Mouse (Mus musculus) forelimb bud, embryonic 11.5 days (tissue): ENCODE measurements around the gene Rabl3.

Experiments
- DNase-seq: peaks from one replicate; pipeline ENCODE4 v3.0.0-alpha.2; 2012; ENCODE audit warnings: low read depth, low spot score

Rabl3 gene

DNA sequence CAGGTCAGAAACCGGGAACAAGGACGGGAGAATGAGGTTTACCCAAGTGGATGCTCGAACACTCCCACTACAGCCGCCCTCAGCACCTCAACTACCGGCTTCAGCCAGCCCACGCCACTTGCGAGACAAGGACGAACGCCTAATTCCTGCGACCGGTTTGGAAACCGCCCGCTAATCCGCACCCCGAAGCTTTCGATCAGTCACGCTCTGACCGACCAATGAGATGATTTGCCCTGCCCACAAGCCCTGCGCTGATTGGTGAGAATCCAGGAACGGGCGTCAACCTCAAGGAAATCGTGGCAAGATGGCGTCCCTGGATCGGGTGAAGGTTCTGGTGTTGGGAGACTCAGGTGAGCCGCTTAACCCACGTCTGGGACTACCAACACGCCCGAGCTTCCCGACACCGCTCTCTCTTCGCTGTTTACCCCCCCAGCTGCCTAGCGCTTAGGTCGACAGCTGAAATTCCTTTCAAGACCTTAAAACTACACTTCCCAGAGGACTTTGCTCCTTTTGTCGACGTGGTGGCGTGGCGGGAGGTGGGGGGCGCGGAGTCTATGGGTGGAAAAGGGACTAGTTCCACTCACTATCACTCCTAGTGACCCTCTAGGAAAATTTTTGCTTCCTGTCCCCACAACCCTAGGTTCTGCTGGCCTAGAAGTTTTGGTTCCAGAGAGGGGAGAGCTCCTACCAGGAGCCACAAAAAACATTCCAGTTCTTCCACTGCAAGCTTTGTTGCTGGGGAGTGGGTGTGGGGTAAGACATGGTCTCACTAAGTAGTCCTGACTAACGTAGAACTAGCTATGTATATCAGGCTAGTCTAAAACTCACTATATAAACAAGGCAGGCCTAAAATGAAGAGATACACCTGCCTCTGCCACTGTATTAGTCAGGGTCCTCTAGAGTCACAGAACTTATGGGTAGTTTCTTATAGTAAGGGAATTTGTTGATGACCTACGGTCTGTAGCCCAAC is at the start of gene Rabl3, which contains the start of gene Gtf2e1:
Gene Rabl3, plus strand, starts transcription at position 275 of the 970 bp plus-strand sequence.
Gene Gtf2e1, minus strand, starts transcription at position 179 of the 970 bp plus-strand sequence.
- DNase-seq, result peak; percentile 99

DNA sequence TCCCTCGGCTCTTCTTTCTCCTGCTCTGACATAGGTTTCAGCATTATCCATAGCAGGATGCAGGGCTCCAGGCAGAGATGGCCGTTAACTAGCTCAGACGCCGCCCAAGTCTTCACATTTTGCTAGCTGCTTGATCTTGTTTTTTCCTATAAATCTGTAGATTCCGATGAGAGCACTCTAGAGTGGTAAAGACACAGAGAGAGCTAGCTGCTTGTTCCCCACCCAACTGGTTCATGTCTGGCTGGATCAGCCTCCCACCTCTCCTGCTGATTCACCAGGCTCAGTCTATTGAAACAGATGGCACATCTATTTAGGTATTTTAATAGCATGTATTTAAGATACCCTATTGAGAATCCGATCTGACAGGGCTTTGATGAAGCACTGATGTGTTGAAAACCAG is 44.7 kb upstream of the Rabl3 start:
- no peak for DNase-seq

DNA sequence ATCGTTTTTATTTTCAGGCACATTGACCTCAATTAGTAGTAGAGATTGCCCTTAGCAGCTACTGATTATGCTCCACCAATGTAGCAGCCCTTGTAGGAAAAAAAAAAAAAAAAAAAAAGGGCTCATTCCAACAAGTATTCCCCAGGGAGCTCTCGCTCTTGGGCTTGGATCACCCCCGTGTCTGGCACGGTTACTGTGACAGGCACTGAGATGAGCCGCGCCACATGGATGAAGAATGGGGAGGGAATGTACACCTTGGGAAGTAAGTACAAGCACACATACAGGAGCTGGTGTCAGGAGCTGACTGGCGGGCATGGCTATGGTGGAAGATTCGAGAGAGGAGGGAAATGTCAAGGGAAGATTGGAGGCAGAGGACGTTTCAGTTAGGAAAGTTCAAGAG is 41.1 kb upstream of the Rabl3 start:
- no peak for DNase-seq

DNA sequence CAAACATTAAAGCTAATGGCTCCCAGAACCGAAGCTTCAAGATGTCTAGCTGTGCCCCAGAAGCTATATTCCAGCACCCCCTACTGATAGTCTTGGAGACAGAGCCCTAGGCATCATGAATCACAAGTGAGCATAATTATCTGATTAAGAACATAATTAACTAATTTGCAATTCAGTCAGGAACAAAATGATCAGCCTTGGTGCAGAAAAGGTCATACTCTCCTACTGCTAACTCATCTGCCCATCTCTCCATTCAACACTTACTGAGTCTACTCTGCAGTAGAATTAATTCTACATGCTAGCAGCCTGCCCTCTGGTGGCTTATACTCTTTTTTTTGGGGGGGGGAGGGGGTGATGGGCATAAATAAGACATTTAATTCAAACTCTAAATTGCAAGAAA is 35.2 kb upstream of the Rabl3 start:
- DNase-seq, result no peak

DNA sequence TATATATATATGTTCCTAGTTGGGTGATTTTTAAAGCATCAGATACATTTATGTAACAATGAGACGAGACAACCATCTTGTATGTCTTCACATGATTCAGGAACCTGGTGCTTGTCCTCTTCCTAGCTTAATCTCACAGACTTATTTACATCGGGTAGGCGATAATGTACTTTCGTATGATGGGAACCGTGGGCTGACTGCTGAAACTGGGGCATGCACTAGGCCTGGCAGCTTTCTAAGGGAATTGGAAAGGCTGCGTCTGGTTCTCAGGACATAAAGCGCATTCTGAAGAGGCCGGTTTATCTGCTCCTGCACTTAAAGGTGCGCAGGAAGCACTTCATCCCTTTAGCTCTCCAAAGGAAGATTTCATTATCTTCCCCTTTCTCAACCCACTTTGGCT is 32.9 kb upstream of the Rabl3 start:
- DNase-seq, result no peak

DNA sequence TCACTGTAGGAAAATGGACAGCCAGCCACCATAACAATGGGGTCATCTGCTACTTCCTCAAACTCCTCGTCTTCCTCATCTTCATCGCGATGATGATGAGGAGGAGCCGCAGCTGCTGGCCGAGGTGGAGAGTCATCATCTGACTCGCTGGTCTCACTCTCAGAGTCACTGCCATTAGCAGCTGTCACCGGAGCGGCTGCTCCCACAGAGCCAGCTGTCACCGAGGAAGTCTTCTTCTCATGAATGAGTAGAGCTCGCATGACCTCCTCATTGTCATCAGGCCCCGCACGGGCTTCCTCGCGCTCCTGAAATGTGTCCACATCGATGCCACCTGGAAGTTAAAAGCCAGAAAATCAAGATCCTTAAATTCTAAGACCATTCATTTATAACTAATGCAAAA is 28.2 kb upstream of the Rabl3 start:
- no peak for DNase-seq

DNA sequence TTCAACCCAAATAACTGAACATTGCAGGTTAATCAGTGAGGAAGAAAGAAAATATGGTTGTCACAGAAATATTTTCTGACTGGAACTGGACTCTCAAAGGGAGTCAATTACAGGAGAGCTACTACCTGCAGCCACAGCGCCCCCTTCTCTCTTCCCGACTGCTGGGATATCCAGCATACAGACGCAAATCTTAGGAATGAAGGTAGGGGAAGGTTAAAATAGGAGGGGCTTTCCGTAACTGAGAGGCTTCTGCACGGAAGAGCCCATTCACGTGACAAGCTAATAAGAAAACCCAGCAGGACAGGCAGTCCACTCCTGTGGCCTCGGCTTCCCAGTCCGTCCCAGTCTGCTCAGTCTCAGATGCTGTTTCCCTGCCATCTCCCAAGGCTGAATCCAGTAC is 25.0 kb upstream of the Rabl3 start:
- DNase-seq, result no peak

DNA sequence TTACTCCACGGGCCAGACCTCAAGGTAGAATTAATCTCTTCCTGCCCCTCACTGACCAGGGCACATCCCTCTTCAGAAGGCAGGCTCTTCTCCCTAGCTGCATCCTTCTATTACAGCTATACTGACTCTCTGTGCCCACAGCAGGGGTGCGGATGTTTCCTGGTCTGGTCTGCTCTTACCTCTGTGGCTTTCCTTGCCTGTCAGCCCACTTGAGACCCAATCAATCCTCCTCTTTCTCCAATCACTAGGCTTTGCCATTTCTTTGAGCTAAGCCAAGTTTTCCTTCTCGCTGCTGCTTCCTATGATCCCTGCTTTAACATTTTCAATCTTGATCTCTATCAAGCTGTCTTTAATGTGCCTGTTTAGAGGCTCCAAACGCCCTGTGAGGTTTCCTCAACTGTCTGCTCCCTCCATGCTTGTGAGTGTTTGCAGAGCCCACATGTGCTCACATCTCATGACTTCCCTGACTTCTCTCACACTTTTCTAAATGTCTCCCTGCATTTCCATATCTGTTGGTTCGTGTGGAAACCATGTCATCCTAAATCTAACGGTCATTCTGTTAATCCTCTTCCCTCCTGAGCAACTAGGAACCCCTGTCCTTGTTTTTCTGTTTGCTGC is 23.2 kb upstream of the Rabl3 start:
- DNase-seq, result no peak

DNA sequence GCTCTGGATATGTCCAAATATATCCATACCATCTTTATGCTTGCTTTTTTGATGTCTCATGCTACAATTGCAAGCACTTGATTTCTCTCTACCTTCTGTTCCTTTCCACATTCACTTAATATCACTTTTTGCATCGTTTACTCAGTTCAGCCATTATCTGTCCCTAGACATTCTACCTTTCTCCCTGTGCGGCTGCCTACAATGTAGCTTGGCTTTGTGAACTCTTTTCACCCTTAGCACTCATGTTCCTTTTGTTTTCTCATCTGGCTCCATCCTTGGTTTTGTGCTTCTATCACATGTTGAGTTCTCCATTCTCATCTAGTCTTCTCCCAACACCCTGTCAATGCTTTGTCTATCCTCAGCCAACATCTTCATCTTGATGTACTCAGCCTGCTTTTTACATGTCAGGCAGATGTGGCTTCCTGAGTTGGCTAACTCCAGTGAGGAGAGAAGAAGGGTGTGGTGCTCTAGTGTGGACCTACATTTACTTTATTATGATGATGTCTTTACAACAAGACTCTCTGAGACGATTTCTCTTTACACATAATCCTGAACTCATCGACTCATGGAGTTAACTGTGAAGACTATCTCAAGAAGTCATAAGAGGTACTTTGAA is 22.0 kb upstream of the Rabl3 start:
- DNase-seq, result no peak

DNA sequence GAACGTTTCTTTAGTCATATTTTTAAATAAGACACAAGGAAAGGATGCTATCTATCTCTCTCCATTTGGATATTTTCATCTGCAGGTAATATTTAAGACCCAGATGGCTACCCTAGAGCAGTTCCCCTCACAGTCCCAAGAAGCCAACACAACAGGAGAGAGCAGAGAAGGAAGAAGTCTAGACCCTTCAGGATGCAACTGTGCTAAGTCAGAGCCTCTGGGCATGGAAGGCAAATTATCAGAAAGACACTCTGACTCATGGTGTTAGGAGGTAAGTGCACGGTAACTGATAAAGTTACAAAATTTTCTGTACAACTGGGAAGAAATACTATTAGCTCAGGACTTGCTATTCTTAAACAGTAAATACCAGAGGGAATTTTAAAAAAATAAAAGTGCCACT is 21.0 kb upstream of the Rabl3 start:
- DNase-seq, result no peak

DNA sequence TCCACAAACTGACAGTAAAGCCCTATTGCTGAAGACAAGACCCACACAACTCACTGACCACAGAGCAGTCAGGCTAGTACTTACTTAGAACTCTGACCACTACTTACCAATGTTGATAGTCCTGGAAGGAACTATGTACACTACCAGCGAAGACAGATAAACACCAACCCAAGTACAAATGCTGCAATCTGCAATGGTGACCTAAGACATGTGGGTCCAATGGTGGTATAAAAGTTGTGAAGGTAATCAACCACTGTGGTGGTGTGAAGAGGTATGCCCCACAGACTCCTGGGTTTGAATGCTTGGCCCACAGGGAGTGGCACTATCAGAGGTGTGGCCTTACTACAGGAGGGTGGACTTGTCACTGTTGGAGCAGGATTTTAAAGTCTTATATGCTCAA is 20.0 kb upstream of the Rabl3 start:
- DNase-seq, result no peak

DNA sequence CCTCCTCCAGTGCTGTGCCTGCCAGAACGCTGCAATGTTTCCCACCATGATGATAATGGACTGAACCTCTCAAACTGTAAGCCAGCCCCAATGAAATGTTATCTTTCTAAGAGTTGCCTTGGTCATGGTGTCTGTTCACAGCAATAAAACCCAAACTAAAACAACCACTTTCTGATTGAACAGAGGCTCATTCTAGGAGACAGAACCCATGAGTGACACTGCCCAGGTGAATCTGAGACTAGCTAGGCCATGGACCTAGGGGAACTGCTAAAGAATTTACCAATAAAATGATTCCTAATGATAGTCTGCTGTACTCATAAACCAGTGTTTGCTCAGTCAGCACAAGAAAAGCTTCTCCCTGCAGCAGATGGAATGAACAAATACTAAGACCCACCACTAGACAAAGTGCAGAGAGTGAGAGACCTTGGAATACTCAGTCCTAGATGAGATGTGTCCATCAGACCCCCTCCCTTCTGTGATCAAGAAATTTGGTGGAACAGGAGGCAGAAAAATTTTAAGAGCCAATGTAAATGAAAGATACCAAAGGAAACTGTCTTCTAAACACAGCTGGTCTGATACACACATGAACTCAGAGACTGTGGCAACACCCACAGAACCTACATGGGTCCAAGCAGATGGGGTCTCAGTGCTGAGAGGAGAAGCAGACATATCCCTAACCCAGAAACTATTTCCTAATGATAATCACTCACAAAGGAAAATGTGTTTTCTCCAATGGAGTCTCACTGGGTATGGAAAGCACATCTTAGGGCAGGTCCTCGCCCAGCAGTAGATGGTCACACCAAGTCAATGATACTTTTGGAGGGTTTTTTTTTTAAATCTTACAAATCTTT is 19.3 kb upstream of the Rabl3 start:
- DNase-seq, result no peak

DNA sequence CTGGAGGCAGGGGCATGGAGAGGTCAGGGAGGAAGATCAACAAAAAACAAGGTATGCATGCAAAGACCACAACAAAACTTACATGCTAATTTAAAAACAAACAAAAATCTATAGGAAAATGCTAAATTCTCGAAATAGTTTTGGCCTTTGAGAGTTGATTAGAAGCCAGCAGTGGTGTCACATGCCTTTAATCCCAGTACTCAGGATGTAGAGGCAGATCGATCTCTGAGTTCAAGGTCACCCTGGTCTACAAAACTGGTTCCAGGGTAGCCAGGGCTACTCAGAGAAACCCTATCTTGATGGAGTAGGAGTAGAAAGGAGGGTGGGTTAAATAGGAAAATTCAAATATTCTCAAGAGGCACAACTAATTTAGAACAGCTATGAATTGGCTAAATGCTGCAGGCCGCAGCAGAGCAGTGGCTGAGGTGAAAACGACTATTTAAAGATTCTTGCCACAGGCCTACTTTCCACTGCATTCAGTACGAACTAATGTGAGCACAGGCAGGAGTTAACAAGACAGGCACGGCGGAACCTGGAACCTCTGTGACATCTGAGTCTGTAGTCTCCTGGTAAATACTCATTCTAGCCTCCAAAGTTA is 17.5 kb upstream of the Rabl3 start:
- DNase-seq, result no peak

DNA sequence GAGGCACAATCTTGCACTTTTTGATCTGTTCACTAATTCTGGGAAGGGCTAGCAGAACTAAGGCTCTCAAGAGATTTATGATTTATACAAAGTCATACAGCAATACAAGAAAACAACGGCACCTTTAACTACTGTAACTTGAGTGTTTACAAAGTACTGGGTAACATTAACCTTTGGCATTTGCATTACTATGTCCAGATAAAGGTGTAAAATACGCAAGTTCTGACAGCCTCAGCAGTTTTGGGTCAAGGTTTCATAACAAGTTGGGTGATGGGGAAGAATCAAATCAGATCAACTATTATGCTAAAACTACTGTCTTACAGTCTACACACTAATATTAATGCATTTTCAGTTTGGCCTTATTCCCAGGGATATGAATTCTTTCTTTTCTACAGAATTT is 14.6 kb upstream of the Rabl3 start:
- no peak for DNase-seq

DNA sequence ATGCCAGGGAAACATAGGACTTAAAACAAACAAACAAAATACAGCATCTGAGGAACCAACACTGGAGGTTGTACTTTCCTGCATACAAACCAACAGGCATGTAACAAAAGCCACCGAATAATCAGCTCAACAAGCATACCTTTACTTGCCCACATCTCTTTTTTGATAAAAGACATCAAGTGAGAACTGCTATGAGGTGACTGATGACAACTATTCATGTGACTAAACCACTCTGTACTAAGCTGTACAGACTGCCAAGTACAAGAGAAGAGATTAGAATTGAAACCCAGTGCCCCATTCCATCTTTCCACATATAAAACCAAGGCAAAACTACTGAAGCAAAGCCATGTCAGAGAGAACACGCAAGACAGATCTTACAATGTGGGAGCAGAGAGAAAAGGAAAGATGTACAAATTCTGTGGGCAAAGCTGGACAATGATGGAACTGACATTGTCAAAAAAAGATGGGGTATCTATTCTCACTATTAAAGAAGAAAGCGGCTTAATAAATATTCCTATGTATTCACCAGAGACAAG is 12.9 kb upstream of the Rabl3 start:
- no peak for DNase-seq

DNA sequence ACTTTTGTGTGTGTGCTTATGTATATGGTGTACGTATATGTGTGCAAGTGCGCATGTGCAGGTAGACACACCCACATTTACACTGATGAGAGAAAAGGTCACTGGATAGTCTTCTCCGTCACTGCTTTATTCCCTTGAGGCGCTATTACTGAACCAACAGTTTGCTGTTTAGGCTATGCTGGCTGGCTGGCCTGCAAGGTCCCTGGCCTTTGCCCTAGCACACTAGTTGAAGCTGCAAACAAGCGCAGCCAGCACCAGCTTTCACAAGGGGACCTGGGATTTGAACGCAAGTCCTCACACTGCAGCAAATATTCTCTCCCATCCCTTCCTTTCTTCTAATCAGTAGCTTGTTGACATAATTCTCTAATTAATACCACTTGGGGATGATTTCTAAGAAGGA is 9.5 kb upstream of the Rabl3 start:
- no peak for DNase-seq

DNA sequence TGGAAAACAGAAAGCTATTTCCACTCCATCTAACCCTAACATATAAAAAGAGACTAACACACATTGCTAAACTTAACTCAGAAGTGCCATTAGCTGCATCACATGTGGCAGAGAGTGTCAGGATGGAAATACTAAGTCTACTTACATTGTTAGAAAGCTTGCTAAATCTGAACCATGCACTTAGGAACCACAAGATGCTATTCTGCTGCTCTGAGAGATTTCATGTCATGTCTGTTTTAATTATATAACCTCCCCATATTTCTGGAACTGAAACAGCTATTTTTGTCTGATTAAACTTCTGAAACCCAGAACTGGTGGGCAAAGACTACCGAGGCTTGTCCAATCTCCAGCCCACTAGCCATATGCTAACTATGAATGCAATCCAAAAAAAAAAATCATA is 7.6 kb upstream of the Rabl3 start:
- no peak for DNase-seq

DNA sequence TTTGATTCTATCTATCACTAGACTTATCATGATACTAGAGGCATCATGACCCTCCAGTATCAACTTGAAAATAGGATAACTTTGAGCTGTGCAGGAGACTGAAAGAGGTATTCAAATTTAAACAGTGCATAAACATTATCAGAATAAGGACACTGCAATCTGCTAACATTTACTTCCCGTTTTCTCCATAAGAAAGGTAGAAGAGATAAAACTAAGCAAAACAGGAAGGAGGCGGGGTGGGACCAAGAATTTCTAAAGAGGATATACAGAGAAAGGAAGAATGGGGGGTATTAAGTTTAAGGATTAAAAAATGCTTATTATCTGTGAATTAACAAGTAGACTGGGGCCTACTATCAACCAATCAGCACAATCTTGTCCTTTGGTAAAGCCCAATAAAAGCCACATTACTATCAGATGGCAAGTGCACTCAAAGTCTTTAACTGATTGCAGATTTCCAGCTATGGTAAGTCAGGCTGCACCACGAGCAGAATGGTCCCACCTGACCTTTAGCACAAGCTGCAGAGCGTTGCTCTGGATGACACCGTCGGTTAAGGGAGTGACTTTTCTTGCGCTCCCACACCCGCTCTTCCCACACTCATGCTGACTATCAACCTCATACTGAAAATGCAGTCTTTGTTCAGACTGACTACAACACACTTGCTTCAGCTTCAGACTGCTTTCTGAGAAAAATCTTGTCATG is 6.2 kb upstream of the Rabl3 start:
- no peak for DNase-seq

DNA sequence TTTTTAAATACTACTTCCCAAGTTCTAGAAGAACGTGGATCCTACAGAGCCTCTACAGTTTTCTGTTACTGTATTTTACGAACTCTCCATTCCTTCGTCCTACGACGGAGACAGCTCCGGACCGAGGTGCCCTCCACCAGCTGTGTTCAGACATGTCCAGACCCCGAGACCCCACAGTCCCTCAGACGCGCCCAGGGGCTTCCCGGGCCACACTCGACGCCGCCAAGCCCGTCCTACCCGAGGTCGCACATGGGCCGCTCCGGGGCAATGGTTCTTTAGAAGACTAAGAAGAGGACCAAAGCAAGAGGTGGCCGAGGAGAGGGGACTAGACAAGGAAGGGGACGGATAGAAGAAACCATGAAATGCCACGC is 460 bp upstream of the Rabl3 start:
- no peak for DNase-seq

DNA sequence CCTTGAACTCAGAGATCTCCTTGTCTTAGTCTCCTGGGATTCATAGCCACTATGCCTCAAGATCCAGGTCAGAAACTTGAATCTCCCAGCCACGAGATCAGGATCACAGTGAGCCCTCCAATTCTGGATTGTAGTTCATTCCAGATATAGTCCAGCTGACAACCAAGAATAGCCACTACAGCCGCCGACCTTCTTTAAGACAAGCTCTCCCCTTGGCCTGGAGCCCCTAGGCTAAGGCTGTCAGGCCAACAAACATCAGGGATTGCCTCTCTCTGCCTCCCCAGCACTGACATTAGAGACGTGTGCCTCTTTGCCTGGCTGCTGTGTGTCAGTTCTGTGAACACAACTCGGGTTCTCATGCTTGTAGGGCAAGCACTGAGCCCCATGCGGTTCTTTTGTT is 1.1 kb downstream of the Rabl3 start:
- no peak for DNase-seq

DNA sequence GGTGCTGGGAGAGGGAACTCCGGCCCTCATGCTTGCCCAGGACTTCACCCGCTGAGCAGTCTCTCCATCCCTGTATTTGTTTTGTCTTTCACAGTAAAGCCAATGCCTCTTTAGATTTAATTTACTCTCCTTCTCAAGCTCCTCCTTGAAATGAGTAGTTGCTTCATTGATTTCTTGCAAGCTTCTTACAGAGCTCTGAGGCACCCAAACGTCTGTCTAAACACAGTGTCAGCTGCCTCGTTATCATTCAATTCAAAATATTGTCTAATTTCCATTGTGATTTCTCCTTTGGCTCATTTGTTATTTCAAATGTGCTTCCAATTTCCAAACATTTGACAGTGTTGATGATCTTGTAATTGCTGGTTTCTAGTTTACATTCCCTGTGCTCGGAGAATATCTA is 6.6 kb downstream of the Rabl3 start:
- no peak for DNase-seq
